Mouse (Mus musculus) cerebellum, postnatal 14 days (tissue): ENCODE data around the gene Them7.

Experiments used
- DNase-seq, 2 experiments: peaks; one replicate each; pipeline ENCODE4 v3.0.0; 2021; ENCODE audit warnings: mixed read lengths in 2 of 2

The Them7 gene

DNA sequence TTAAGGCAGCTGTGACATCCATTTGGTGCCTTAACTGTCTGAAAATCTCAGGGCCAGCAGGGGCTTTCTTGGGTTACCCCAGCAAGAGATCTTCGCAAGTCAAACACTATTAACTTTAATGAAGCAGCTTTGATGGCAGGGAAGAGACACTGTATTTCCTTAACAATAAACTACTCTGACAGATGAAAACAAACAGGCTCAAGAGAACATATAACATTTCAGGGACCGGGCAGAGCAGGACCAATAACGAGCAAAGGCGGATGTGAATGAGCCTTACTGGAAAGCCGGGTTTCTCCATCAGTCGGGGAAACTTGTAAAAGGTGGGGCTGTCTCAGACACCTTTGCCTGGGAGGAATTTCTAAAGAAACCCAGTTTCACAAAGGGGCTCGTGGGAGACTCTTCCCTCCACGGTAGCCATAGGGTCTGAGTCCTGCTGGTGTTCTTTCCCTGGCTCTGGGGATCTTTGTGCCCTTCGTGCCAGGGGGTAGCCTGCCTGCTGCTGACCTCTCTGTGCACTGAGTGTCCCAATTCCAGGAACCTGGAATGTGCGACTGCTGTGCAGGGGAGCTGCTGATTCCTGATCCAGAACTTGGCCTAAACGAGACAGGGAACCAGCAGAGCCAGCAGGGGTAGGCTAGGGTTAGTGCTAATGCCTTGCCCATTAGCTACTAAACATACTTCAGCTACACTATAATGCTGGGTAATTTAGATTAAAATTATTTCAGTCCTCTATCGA, 11.4 kb downstream of the Them7 start:
- no peak for DNase-seq

DNA sequence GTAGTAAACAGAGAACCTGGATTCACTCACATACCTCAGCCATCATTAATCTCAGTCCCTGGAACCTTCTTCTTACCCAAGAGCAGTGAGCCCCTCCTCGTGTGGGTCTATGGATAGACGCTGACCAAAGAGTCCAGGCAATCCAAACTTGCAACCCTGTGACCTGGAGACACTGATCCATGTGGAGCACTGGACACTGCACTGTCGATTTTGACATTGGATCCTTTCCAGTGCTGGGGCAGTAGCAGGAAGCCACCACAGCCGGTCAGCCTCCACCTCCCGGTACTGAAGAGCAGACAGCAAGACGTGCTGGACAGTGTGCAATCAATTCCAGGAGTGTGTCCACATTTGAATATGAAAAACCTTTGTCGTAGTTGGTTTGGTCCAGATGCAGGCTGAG, 13.3 kb downstream of the Them7 start:
- DNase-seq, result no peak

- DNase-seq, result no peak
These were observed 13.7 kb downstream of the Them7 start for GRCm38 (mm10) chr2:105237841-105238240.

- peak; percentile 47 to 55 for DNase-seq
These were observed 14.7 kb downstream of the Them7 start for GRCm38 (mm10) chr2:105238775-105239174.

GRCm38 (mm10) chr2:105240631-105241030, 16.5 kb downstream of the Them7 start:
- DNase-seq, result no peak

GRCm38 (mm10) chr2:105242940-105243339, 18.8 kb downstream of the Them7 start:
- DNase-seq, result no peak

DNA sequence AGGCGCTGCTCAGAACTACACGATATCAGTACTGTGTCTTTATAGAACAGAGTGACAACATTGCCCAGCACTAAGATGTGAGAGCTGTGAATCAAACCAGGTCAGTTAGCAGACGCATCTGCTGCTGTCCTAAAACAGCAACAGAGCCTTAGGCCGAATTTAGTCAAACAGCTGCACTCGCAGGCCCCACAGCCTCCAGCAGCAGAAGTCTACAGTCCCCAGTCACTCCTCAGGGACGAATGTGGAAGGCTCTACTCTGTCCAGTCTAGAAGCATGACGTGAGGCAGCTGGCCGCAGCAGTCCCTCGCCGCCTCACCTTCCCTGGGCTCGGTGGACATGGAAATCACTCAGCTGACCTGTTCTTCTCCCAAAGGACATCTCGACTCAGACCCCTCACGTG, 20.6 kb downstream of the Them7 start:
- DNase-seq, result no peak

GRCm38 (mm10) chr2:105251978-105252377, 27.9 kb downstream of the Them7 start:
- no peak for DNase-seq

GRCm38 (mm10) chr2:105252824-105253223, 28.7 kb downstream of the Them7 start:
- no peak for DNase-seq

DNA sequence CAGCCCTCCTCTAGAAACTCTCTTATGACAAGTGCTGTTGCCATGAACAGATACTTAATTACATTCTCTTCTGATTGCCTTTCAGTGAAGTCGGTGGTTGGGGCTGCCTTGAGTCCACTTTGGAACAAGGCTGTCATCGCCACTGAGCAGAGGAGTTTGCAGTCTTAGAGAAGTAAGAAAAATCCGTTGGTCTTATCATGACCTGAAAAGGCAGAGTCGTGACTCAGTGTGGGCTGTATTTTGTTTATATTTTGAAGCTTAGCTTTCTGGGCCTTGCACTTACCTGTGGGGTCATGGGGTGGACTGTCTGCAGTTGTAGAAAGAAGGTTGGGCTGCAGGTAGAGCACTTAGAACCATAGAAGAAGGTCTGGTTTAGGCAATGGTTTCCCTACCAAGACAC, 31.3 kb downstream of the Them7 start:
- no peak for DNase-seq

- peak; percentile 31 to 71 for DNase-seq
These were observed 32.4 kb downstream of the Them7 start for GRCm38 (mm10) chr2:105256427-105257071.

DNA sequence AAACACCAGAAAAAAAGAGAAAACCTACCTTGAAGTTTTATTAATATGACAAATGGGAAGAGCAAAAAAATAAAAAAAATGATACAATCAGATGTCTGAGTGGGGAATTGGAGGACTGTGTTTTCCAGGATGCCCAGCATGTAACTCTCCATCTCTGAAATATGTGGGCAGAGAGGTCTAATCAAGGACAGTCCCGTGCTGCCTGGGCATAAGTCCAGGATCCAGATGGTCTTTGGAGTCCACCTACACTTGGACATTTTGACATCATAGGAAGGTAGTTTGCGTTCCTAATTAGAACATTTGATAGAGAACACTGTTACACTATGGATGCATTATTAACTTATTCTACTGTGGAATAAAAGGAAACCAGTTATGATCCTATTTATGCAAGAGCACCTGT, 33.3 kb downstream of the Them7 start:
- peak; percentile 44 to 52 for DNase-seq

DNA sequence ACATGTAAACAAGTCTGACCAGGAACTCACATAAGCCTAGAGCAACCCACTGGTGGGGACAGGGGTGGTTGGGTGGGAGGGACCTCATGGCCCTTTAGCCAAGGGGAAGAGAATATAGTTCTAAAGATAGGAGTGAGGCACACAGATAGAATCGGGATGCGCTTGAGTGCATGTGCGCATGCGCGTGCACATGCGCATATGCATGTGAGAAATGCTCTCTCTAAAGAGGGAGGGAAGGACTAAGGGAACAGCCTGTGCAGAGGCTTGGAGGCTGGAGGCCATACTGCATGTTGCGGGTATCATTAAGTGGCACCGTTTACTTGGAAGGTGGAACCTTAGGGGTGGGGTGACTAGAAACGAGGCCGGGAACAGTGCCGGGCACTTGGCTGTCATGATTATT, 37.2 kb downstream of the Them7 start:
- DNase-seq, result no peak

GRCm38 (mm10) chr2:105263219-105263618, 39.1 kb downstream of the Them7 start:
- DNase-seq, result no peak

DNA sequence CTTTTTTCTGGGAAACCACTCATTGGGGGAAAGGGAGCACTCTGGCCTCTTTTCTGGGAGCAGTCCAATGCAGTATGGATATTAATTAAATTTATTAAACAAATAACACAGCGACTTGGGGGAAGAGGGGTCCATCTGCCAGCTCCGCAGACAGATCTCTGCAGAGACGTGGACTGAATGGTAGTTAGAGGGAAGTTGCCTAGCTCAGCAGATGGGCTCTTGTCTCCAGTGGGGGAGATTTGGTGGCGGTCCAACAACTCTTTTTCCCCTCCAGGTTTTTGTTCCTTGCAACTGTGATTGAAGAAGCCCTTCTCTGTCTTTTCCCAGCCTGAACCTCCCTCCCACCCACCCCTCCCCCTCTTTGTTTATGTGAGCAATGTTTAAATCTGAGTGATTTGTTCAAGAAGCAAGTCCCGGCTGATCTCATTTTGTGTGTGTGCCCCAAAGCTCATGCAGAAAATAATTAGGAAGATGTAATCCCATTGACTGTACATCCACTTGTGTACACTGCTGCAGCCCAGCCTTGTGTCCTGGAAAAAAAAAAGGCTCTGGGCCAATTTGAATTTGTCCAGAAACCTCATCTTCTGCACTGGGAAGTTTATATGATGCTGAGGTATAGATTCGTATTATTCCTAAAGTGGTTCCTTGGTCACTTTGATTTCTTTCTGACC, 58.4 kb downstream of the Them7 start:
- DNase-seq, result peak; percentile 82

GRCm38 (mm10) chr2:105283811-105284210, 59.7 kb downstream of the Them7 start:
- no peak for DNase-seq

- DNase-seq, result no peak
These were observed 60.7 kb downstream of the Them7 start for GRCm38 (mm10) chr2:105284855-105285254.

GRCm38 (mm10) chr2:105295823-105296222, 71.7 kb downstream of the Them7 start:
- DNase-seq, result no peak

- DNase-seq, result no peak
These were observed 74.8 kb downstream of the Them7 start for GRCm38 (mm10) chr2:105298888-105299287.

GRCm38 (mm10) chr2:105301082-105301481, 77.0 kb downstream of the Them7 start:
- DNase-seq, result no peak

DNA sequence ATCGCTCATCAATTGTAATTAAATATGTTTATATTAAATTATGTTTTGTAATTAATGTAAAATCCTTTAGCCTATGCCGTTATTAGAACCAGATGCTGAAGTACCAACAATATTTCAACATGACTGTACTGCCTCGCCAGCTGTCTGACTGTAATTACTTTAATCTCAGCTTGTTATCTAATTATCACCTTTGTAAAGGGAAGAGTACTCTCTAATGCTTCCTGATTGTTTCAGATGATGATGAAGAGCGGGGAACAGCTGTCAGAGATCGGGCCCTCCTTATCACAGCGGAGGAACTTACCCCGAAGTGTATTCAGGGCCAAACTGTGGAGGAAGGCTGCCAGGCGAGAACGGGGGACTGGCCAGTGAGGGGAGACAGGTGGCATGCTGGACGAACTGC, 77.4 kb downstream of the Them7 start:
- DNase-seq, result no peak

DNA sequence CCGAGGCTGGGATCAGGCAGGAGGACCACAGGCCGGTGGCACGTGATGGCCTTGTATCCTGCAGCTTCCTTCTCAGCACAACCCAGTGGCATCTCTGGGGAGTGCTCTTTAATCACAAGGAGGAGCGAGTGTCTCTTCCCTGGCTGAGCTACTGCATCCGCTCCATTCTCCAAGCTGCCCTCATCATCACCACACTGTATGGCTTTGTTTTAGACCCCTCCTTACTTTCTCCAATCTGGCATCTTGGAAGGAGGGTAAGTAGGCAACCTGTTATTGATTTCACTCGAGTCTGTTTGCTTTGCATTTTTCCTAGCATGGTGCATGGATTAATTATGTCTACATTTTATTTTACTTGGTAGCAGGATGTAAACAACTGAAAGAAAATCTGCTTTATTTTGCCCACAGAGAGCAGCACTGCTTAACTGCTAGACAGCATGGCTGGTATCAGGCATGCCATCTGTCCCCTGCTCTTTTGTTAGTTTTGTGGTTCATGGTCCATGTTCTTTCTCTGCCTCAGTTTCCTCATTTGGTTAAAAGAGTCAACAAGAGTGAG, 79.9 kb downstream of the Them7 start:
- DNase-seq, result no peak

GRCm38 (mm10) chr2:105305876-105306275, 81.8 kb downstream of the Them7 start:
- no peak for DNase-seq

DNA sequence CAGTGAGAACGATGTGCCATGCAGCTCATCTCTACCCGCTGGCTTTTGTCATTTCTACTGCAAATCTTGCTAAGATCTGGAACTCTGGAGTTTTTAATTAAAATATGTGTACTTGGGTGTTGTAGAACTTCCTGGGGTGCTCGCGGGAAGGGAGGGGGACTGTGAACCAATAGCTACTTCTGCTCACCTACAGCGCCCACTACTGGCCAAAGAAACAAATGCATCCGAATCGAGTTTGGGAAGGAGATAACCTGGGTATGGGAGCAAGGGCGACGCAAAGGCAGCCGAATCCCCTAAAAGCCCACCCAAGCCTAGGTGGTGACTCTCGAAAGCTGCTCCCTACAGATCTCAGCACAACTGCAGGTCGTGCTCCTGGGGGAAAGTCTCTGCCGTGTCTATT, 87.3 kb downstream of the Them7 start:
- DNase-seq, result peak; percentile 37 to 65
